Mouse (Mus musculus) spleen, adult 2 months (tissue): ENCODE results near the gene Esyt2.

ENCODE experiments used
- CTCF ChIP-seq: fragments of 200-500 bp; IDR thresholded peaks from 2 replicates; pipeline ENCODE4 v1.5.1; 2011; ENCODE audit warnings: mild to moderate bottlenecking, inconsistent platforms; ENCODE audit not compliant: insufficient read depth, insufficient read length, insufficient replicate concordance; ENCODE audit errors: extremely low read depth
- POLR2A ChIP-seq: fragments of 200-500 bp; IDR thresholded peaks from 2 replicates; pipeline ENCODE4 v1.6.1; 2011; ENCODE audit warnings: low read depth, low read length, inconsistent platforms

DNA sequence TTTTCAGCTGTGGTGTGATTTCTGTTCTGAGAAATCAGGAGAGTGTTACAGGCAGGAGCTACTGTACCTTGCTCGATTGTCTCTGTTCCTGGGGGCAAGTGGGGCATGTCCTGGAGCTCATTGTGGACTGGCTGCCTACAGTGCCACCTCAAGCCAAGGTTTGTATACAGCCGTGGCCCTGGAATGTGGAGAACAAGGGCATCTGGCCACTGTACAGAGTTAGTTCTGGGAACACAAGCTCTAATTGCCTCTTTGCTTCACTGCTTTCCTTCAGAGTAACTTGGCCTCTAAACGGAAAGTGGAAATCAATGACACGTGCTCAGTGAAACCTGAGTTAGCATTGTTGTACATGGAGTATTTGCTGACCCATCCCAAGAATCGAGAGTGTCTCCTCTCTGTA, 157.6 kb downstream of the Esyt2 start:
- TF ChIP-seq CTCF = no peak
- TF ChIP-seq POLR2A = no peak
